Mouse (Mus musculus) neural tube, embryonic 13.5 days (tissue): Measurements from ENCODE around the gene Galnt15. TPM values are rescaled to one million over a fixed set of nuclear protein-coding genes. Genes with fewer than 3 reads are reported as not detected.
A peak's percentile ranks its signal among the peaks of the same experiment; 100 is the strongest.

ENCODE experiments used
- ATAC-seq: fragments of 200-750 bp; cut with Nextera tagmentation; 2 replicates; pipeline ENCODE4 v1.8.0; 2017; ENCODE audit warnings: low read depth, mild to moderate bottlenecking, moderate TSS enrichment, moderate library complexity
- H3K27ac ChIP-seq: fragments of 300-500 bp; sonication (generic); replicated peaks from 2 replicates; pipeline ENCODE4 v1.5.1; 2015; ENCODE audit warnings: moderate library complexity, mild to moderate bottlenecking, inconsistent platforms
- H3K27me3 ChIP-seq: fragments of 300-500 bp; sonication (generic); 2 replicates; pipeline ENCODE4 v1.6.1; 2015; ENCODE audit warnings: mild to moderate bottlenecking, inconsistent platforms
- H3K36me3 ChIP-seq: fragments of 300-500 bp; sonication (generic); 2 replicates; pipeline ENCODE4 v1.6.1; 2015; ENCODE audit warnings: mild to moderate bottlenecking, inconsistent platforms
- H3K4me1 ChIP-seq: fragments of 300-500 bp; sonication (generic); replicated peaks from 2 replicates; pipeline ENCODE4 v1.6.1; 2015; ENCODE audit warnings: inconsistent platforms
- H3K4me2 ChIP-seq: fragments of 300-500 bp; sonication (generic); 2 replicates; pipeline ENCODE4 v1.6.1; 2015; ENCODE audit warnings: inconsistent platforms, mild to moderate bottlenecking, moderate library complexity
- H3K4me3 ChIP-seq: fragments of 300-500 bp; sonication (generic); 2 replicates; pipeline ENCODE4 v1.5.1; 2015; ENCODE audit warnings: mild to moderate bottlenecking, inconsistent platforms
- H3K9ac ChIP-seq: fragments of 300-500 bp; sonication (generic); 2 replicates; pipeline ENCODE4 v1.6.1; 2015; ENCODE audit warnings: moderate library complexity, mild to moderate bottlenecking, inconsistent platforms
- H3K9me3 ChIP-seq: fragments of 300-500 bp; sonication (generic); 2 replicates; pipeline ENCODE4 v1.6.1; 2016; ENCODE audit warnings: inconsistent platforms
- WGBS: fragments of 180-500 bp; shearing (Covaris S2); methylation state at CpG from one replicate; pipeline ENCODE4 v1.1.7; 2015; 5-methylcytosine and 5-hydroxymethylcytosine counted together
- polyA plus RNA-seq: library from polyadenylated mRNA; unstranded; fragments of >200 nt; fragmentation: Nextera tagmentation; extraction: Ambion mirVana; gene quantifications from 2 replicates; pipeline ENCODE4 v1.2.1, GENCODE M21; 2015

Gene Galnt15
- polyA plus RNA-seq, 1 experiment from 2014 or later = 0.15 TPM

- no peak for ATAC-seq
- Histone ChIP-seq H3K9me3 (no peaks in the 10 kb centered on the region; the same call in 1 of the 2 replicates), H3K27ac (no peak overlapping the region), H3K4me2 (no peak overlapping the region), H3K4me3 (no peak overlapping the region), H3K27me3 (no peaks in the 10 kb centered on the region), H3K9ac (no peak overlapping the region), H3K4me1 (no peaks in the 10 kb centered on the region), H3K36me3 (no peaks in the 10 kb centered on the region)
- WGBS = 52% methylated on average over 5 of the region's 5 CpGs
Observed at GRCm38 (mm10) chr14:32042108-32042507, 13.3 kb downstream of the Galnt15 start.

DNA sequence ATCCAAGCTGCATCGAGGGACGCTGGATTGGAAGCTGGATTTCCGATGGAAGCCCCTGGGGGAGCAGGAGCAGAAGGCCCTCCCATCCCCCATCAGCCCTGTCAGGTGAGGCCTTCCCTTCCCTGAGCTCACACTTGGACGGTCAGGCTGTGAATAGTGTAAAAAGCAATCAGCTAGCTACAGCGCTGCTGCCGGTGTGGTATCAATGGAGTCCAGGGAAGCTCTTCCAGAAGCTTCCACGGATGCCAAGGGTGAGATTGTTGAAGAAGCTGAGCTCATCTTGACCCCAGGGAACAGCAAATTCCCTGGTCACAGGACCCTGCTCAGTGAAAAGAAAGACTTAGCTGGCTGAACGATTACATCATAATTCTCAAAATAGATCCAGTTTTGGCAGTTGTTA is 17.6 kb downstream of the Galnt15 start:
- no peaks in the 10 kb centered on the region for H3K27me3 ChIP-seq
- H3K4me3 ChIP-seq = no peak overlapping the region
- peak overlapping the region; percentile 13; the same call in 1 of the 2 replicates for H3K9ac ChIP-seq
- no peak for ATAC-seq
- 83% methylated on average over 8 of the region's 8 CpGs for WGBS
- H3K27ac ChIP-seq = no peak overlapping the region
- H3K4me1 ChIP-seq = no peaks in the 10 kb centered on the region
- no peaks in the 10 kb centered on the region for H3K9me3 ChIP-seq
- no peaks in the 10 kb centered on the region for H3K36me3 ChIP-seq
- no peak overlapping the region for H3K4me2 ChIP-seq

DNA sequence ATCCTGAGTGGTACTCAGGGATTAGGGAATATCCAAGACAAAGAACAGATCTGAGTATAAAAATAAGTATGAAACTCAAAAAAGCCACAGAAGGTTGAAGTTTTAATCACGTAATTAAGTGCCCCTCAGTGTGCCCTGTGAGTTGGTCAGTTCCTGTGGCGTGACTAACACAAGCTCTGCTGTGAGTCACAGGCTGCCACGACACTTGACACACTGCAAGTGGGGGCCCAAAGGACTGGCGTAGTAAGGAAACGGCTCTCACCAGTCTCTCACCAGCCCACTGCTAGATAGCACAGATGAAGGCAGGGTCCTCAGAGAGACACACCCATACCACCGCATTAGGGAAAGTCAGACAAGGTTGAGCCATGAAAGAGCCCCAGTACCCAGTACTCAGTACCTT is 21.4 kb downstream of the Galnt15 start:
- Histone ChIP-seq H3K9me3 (no peaks in the 10 kb centered on the region), H3K4me2 (no peak overlapping the region), H3K4me1 (no peaks in the 10 kb centered on the region), H3K27ac (no peak overlapping the region), H3K9ac (no peak overlapping the region), H3K27me3 (no peaks in the 10 kb centered on the region), H3K4me3 (no peak overlapping the region), H3K36me3 (no peaks in the 10 kb centered on the region)
- WGBS = 87% methylated on average over 6 of the region's 6 CpGs
- no peak for ATAC-seq

GRCm38 (mm10) chr14:32053895-32054294 is 25.1 kb downstream of the Galnt15 start:
- WGBS = 85% methylated on average over 5 of the region's 5 CpGs
- Histone ChIP-seq H3K27ac (no peak overlapping the region), H3K36me3 (no peaks in the 10 kb centered on the region), H3K27me3 (no peaks in the 10 kb centered on the region), H3K9me3 (no peaks in the 10 kb centered on the region), H3K9ac (no peak overlapping the region), H3K4me3 (no peak overlapping the region), H3K4me1 (no peaks in the 10 kb centered on the region), H3K4me2 (no peak overlapping the region)
- ATAC-seq = no peak

DNA sequence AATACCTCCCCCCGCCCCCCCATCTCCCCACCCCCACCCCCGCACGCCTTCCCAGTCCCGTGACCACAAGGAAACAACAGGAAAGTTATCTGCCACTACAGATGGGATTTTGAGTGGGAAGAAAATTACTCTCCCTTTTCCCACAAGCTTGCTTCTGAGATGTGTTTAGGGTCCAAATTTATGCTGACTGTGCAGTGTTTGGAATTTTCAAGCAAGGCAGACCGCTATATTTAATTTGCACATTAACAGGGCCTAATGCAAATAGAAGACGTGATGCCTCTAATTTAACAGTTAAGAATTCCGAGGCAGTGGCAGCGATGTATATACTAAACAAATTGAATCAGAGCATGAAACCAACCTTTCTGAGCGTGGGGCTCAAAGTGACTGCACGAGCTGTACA is 26.0 kb downstream of the Galnt15 start:
- WGBS = 72% methylated on average over 10 of the region's 10 CpGs
- Histone ChIP-seq H3K4me3 (no peak overlapping the region), H3K4me2 (no peak overlapping the region), H3K9me3 (no peaks in the 10 kb centered on the region), H3K4me1 (no peaks in the 10 kb centered on the region), H3K36me3 (no peaks in the 10 kb centered on the region), H3K27ac (no peak overlapping the region), H3K9ac (no peak overlapping the region), H3K27me3 (no peaks in the 10 kb centered on the region)
- ATAC-seq = no peak

DNA sequence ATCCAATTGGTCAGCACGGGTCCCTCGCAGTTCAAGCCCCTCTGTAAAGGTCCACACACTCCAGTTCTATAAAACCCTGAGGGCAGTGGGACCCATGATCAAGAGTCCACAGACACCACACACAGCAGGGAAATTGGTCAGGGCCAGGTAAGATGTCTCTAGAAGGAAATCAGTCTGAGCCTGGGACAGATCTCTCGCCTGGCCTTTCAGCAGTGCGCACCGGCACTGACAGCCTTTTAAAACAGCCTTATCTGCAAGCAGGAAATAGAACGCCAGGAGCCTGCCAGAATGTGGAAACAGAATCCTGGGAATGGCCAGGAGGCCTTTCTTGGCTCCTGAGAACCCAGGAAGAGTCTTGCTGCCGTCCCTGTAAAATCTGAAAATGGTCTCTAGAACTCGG is 27.0 kb downstream of the Galnt15 start:
- Histone ChIP-seq H3K27ac (no peak overlapping the region), H3K27me3 (no peaks in the 10 kb centered on the region), H3K9ac (no peak overlapping the region), H3K4me2 (no peak overlapping the region), H3K4me3 (no peak overlapping the region), H3K9me3 (no peaks in the 10 kb centered on the region), H3K4me1 (no peaks in the 10 kb centered on the region), H3K36me3 (no peaks in the 10 kb centered on the region)
- WGBS = 85% methylated on average over 8 of the region's 8 CpGs
- ATAC-seq = no peak

DNA sequence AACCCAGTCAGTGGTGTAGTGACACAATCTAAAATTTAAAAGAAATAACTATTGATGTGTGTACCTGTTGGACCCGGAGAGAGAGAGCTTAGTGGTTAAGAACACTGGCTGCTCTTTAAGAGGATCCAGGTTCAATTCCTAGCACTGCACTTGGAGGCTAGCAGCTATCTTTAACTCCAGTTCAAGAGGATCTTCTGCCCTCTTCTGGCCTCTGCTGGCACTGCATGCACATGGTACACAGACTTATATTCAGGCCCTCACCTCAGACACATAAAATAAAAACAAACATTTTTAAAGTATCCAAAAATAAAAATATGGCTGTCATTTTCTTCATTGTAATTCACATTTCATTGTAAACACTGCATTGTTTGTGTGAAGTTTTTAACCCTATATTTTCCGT is 27.9 kb downstream of the Galnt15 start:
- Histone ChIP-seq H3K9me3 (no peaks in the 10 kb centered on the region), H3K4me1 (no peaks in the 10 kb centered on the region), H3K4me3 (no peak overlapping the region), H3K36me3 (no peaks in the 10 kb centered on the region), H3K27ac (no peak overlapping the region), H3K9ac (no peak overlapping the region), H3K4me2 (no peak overlapping the region), H3K27me3 (no peaks in the 10 kb centered on the region)
- 96% methylated on average over 2 of the region's 2 CpGs for WGBS
- ATAC-seq = no peak

GRCm38 (mm10) chr14:32057664-32058063 is 28.9 kb downstream of the Galnt15 start:
- Histone ChIP-seq H3K9me3 (no peaks in the 10 kb centered on the region), H3K4me2 (no peak overlapping the region), H3K4me1 (no peaks in the 10 kb centered on the region), H3K9ac (no peak overlapping the region), H3K36me3 (no peaks in the 10 kb centered on the region), H3K4me3 (no peak overlapping the region), H3K27me3 (no peaks in the 10 kb centered on the region), H3K27ac (no peak overlapping the region)
- no peak for ATAC-seq
- 90% methylated on average over 4 of the region's 4 CpGs for WGBS

DNA sequence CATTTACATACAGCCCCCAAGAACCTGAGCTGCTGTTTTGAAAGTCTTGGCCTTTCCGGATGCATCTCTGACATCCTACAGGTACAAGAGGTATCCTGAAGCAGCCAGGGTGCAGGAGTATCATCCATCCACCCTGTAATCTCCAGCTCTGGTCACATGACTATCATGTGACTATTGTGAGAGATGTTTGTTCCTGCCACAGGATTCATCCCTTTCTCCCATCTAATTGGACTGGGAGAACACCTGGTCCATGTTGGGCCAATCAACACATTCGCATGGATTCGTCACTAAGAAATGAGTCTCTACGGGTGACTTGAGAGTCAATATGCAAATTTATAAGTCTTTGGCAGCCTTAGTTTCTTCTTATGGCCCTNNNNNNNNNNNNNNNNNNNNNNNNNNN is 32.6 kb downstream of the Galnt15 start:
- Histone ChIP-seq H3K27ac (no peak overlapping the region), H3K4me1 (no peaks in the 10 kb centered on the region), H3K36me3 (no peaks in the 10 kb centered on the region), H3K4me3 (no peak overlapping the region), H3K9ac (no peak overlapping the region), H3K4me2 (no peak overlapping the region), H3K9me3 (peaks cover 10% of the 10 kb centered on the region), H3K27me3 (no peaks in the 10 kb centered on the region)
- ATAC-seq = no peak
- WGBS = 91% methylated on average over 4 of the region's 4 CpGs

- H3K36me3 ChIP-seq = no peaks in the 10 kb centered on the region
- no peak for ATAC-seq
- no peak overlapping the region for H3K4me2 ChIP-seq
- H3K9me3 ChIP-seq = no peaks in the 10 kb centered on the region
- H3K27me3 ChIP-seq = no peaks in the 10 kb centered on the region
- no peaks in the 10 kb centered on the region for H3K4me1 ChIP-seq
- H3K4me3 ChIP-seq = no peak overlapping the region
- H3K9ac ChIP-seq = no peak overlapping the region
- no peak overlapping the region for H3K27ac ChIP-seq
Observed at GRCm38 (mm10) chr14:32072807-32073206, 44.0 kb downstream of the Galnt15 start.

DNA sequence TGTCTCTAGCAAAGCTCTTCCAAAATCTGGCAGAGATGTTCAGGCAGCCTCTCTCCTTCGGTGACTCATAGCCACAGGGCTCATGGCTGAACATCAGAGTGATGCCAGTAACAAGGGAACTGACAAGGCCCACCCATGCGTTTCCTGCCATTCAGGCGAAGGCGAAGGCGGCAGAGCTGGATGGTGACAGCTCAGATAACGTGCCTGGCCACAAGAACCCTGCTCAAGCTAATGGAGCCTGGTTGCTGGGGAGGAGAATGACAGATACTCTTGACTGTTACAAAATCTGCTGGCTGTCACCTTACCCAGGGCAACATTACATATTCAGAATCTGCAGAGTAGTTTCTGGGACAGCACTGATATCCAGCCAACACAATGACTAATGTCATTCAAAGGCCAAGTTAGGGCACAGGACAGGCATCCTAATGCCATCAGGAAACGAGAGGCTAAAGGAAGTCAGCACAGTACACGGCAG is 44.5 kb downstream of the Galnt15 start:
- H3K9me3 ChIP-seq = no peaks in the 10 kb centered on the region
- H3K36me3 ChIP-seq = 0 out of 2 replicates have a peak, but pooled peaks cover 3% of the 10 kb centered on the region
- no peaks in the 10 kb centered on the region for H3K27me3 ChIP-seq
- H3K4me1 ChIP-seq = no peaks in the 10 kb centered on the region
- no peak overlapping the region for H3K27ac ChIP-seq
- H3K9ac ChIP-seq = no peak overlapping the region
- H3K4me3 ChIP-seq = no peak overlapping the region
- no peak for ATAC-seq
- WGBS = 72% methylated on average over 8 of the region's 8 CpGs
- no peak overlapping the region for H3K4me2 ChIP-seq

DNA sequence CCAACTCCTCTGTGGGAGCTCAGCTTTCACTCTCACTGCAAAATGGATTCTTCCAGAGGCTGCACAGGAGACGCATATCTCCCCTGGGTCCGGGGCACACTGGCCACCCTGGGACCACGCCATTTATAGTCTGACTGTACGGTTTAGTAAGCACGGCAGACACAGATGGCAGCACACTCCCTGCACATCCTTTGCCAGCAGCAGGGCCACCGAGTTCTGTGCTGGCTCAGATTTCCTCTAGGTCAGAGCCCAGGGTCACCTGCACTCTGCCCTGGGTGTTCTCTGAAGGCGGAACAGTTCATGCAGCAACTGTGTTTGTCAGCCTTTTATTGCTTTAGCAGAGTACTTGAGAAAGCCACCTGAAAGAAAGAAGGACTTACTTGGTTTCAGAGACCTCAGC is 45.1 kb downstream of the Galnt15 start:
- 74% methylated on average over 7 of the region's 7 CpGs for WGBS
- H3K4me1 ChIP-seq = no peaks in the 10 kb centered on the region
- no peak overlapping the region for H3K4me3 ChIP-seq
- peak overlapping the region; percentile 34; the same call in 1 of the 2 replicates for H3K9ac ChIP-seq
- no peaks in the 10 kb centered on the region for H3K9me3 ChIP-seq
- no peak overlapping the region for H3K27ac ChIP-seq
- no peaks in the 10 kb centered on the region for H3K27me3 ChIP-seq
- no peak overlapping the region for H3K4me2 ChIP-seq
- no peak for ATAC-seq
- H3K36me3 ChIP-seq = 0 out of 2 replicates have a peak, but pooled peaks cover 5% of the 10 kb centered on the region

DNA sequence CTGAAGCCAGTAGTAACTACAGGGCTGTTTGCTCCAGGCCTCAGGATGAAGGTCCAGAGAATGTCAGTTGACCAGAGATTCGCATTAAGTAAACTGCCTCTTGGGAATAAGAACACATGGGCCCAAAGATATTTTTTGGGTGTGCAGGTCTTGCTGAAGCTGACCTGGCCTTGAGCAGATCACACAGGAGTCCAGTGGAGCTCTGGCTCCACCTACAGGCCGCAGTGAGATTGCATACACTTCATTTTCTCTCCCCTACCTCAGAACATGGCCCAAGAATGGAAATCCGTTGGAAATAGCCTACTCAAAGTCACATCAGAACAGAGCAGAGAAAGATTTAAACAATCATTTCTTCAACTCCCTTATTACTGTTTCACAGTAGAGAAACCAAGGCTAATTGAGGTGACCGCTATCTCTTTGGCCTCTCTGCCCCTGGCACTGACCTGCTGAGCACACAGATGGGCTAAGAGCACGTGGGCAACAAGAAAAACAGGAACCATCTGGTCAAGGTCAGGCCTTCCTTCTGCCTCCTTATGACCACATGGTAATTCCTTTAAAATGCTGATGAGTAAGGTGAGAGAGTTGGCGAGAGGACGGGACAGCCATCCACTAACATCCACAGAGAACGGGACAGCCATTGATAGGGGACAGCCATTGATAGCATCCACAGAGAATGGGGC is 48.2 kb downstream of the Galnt15 start:
- WGBS = 44% methylated on average over 8 of the region's 8 CpGs
- H3K4me1 ChIP-seq = no peaks in the 10 kb centered on the region
- H3K27me3 ChIP-seq = no peaks in the 10 kb centered on the region
- H3K36me3 ChIP-seq = peaks cover 26% of the 10 kb centered on the region
- no peak overlapping the region for H3K4me2 ChIP-seq
- no peak overlapping the region for H3K9ac ChIP-seq
- no peak overlapping the region for H3K27ac ChIP-seq
- no peaks in the 10 kb centered on the region for H3K9me3 ChIP-seq
- ATAC-seq = peak; percentile 53; the same call in 1 of the 2 replicates
- no peak overlapping the region for H3K4me3 ChIP-seq
